Mouse (Mus musculus) lung, adult 2 months (tissue): ENCODE results near the gene Gm382. TPM values are rescaled to one million over a fixed set of nuclear protein-coding genes. Genes with fewer than 3 reads are reported as not detected.

ENCODE experiments used
- DNase-seq: peaks from one replicate; pipeline ENCODE4 v3.0.0; 2022
- H3K4me1 ChIP-seq: fragments of 200-500 bp; 2 replicates; pipeline ENCODE4 v1.6.1; 2011; ENCODE audit warnings: low read length; ENCODE audit not compliant: control insufficient read depth, insufficient read depth
- H3K4me3 ChIP-seq: fragments of 200-500 bp; replicated peaks from 2 replicates; pipeline ENCODE3; 2011; ENCODE audit warnings: low read depth, mild to moderate bottlenecking, control low read depth, low read length; ENCODE audit errors: extremely low read depth
- CTCF ChIP-seq: fragments of 200-500 bp; IDR thresholded peaks from 2 replicates; pipeline ENCODE4 v1.5.1; 2011; ENCODE audit warnings: mild to moderate bottlenecking, low read length, control low read depth; ENCODE audit not compliant: insufficient read depth
- POLR2A ChIP-seq: fragments of 200-500 bp; IDR thresholded peaks from 2 replicates; pipeline ENCODE4 v1.6.1; 2011; ENCODE audit warnings: low read depth, mild to moderate bottlenecking, control low read depth, low read length, borderline replicate concordance; ENCODE audit errors: extremely low read depth
- WGBS: fragments of 180-500 bp; shearing (Covaris S2); methylation state at CpG from one replicate; pipeline ENCODE4 v1.1.7; 2018; 5-methylcytosine and 5-hydroxymethylcytosine counted together
- polyA plus RNA-seq: library from polyadenylated mRNA; depleted of rRNA; stranded (reverse); fragments of >200 nt; gene quantifications from 2 replicates; pipeline ENCODE4 v1.2.3, GENCODE M21; 2012; rRNA removed

The Gm382 gene
- not detected in 2 replicates for polyA plus RNA-seq

DNA sequence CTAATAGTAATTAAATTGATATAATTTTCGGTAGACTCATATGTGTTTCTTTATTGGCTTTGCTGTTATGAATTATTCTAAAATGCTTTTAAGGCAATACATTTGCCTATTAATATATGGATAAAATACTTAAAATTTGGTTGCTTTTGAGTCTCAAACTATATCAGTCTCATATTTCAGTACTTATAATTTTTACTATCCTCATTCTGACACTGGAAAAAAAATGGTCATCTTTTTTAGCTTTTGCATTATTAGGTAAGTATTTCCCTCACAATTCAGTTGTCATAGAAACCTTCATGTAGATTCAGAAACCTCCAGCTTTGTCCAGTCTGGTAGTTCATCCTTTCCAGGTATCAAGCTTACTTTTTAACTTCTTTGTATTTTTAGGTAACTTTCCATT, at the start of gene Gm382:
Gm382 (plus strand) TSS at position 301 of the 400 bp plus-strand sequence.
- no peak for DNase-seq
- Histone ChIP-seq H3K4me3 (no peak within 1 kb of the TSS), H3K4me1 (no peaks in the 10 kb centered on the region)
- TF ChIP-seq CTCF (no peak), POLR2A (no peak)
- WGBS, result 76% methylated on average over 1 of the region's 1 CpGs

GRCm38 (mm10) chrX:127070179-127070578, 30.4 kb downstream of the Gm382 start:
- Histone ChIP-seq H3K4me3 (no peak overlapping the region), H3K4me1 (no peaks in the 10 kb centered on the region)
- WGBS, result 87% methylated on average over 2 of the region's 2 CpGs
- TF ChIP-seq CTCF, result no peak
- no peak for DNase-seq

DNA sequence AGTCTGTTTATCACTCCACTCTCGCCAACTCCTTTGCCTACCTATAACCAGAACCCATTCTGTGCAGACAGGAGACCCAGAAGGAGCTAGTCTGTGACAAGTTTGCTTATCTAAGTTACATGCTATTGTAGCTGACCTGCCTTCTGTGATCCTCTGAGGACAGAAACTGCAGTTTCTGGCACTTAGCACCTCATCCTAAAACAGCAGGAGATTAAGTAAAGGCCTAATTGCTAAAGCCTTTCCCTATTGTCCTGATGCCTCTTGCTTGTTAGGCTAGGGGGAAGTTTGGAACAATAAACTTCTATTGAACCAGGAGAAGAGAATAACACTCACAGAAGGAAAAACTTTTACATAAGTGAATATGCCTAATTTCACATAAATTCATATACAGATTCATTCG, 51.5 kb downstream of the Gm382 start:
- DNase-seq, result no peak
- whole genome bisulfite sequencing, result 56% methylated on average over 2 of the region's 2 CpGs
- TF ChIP-seq POLR2A, result no peak
- TF ChIP-seq CTCF, result no peak
- no peaks in the 10 kb centered on the region for H3K4me1 ChIP-seq
- no peak overlapping the region for H3K4me3 ChIP-seq

DNA sequence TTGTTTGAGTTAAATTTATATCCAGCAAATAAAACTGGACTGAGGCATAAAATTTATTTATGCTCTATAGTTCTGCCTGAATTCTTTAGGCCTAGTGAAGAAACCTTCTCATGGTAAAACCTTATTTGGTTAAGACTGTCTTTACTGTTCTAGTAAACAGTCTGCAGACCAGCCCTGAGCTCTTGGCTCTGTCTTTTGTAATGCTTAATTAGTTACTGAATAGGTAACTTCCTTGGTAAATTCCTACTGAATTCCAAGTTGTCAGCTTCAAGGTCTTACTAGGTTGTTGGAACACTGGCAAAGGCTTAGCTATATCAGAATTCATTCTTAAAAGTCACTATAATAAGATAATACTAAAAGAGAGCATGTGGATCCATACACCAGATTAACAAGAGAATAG, 53.3 kb downstream of the Gm382 start:
- TF ChIP-seq POLR2A (no peak), CTCF (no peak)
- Histone ChIP-seq H3K4me3 (no peak overlapping the region), H3K4me1 (no peaks in the 10 kb centered on the region)
- no peak for DNase-seq

DNA sequence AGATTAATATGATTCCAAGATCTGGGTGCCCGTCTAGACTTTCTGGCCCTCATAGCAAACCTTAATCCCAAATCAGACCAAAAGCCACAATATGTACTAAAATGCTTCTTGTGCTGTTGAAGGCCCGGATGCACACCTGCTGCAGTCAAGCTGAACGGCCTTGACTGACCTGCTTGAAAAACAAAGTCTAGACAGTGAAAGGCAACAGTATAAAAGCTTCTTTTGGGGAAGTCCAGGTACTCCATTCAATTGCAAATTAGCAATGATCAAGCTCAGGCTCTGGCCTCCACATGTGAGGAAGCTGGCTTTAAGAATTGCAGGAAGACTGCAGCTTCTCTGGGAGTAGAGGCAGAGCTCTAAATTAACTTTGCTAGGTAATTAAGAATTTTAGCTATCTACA, 54.2 kb downstream of the Gm382 start:
- WGBS, result 80% methylated on average over 3 of the region's 3 CpGs
- DNase-seq, result no peak
- TF ChIP-seq POLR2A, result no peak
- TF ChIP-seq CTCF, result no peak

GRCm38 (mm10) chrX:127104341-127104740, 64.6 kb downstream of the Gm382 start:
- H3K4me1 ChIP-seq, result no peaks in the 10 kb centered on the region
- no peak for TF ChIP-seq POLR2A
- TF ChIP-seq CTCF, result no peak
- 75% methylated on average over 2 of the region's 2 CpGs for WGBS
- H3K4me3 ChIP-seq, result no peak overlapping the region
- no peak for DNase-seq

More for the DNA sequence above, 54.2 kb downstream of the Gm382 start:
- H3K4me1 ChIP-seq, result no peaks in the 10 kb centered on the region
- no peak overlapping the region for H3K4me3 ChIP-seq

Other genes with a start within 250 kb of the Gm382 start
- not detected in 2 replicates for gene 4932411N23Rik, start 224.1 kb upstream of the Gm382 start, polyA plus RNA-seq